Mouse (Mus musculus) macrophage (primary cell): ENCODE measurements around the gene Sh3pxd2a. TPM values are rescaled to one million over a fixed set of nuclear protein-coding genes. Genes with fewer than 3 reads are reported as not detected.

ENCODE experiments used
- H3K27ac ChIP-seq: fragments of 350-480 bp; formaldehyde crosslinking; 2 replicates; pipeline ENCODE4 v1.9.0; 2021
- H3K36me3 ChIP-seq: fragments of 350-480 bp; formaldehyde crosslinking; 2 replicates; pipeline ENCODE4 v1.9.0; 2021; ENCODE audit errors: inconsistent target
- H3K4me3 ChIP-seq: fragments of 350-480 bp; formaldehyde crosslinking; 2 replicates; pipeline ENCODE4 v1.9.0; 2021; ENCODE audit errors: inconsistent target
- H3K79me2 ChIP-seq: fragments of 350-480 bp; formaldehyde crosslinking; 2 replicates; pipeline ENCODE4 v1.9.0; 2021; ENCODE audit errors: inconsistent target
- WGBS: methylation state at CpG from one replicate; pipeline ENCODE4 v1.1.7; 2026; ENCODE audit warnings: inconsistent platforms; ENCODE audit not compliant: missing documents; 5-methylcytosine and 5-hydroxymethylcytosine counted together
- polyA plus RNA-seq: library from polyadenylated mRNA; stranded (reverse); fragments of 250-400 nt; gene quantifications from 3 replicates; pipeline ENCODE4 v1.2.4, GENCODE M21; 2018; ENCODE audit warnings: inconsistent platforms

The Sh3pxd2a gene
- polyA plus RNA-seq, 1 experiment from 2014 or later: 8.0 TPM

GRCm38 (mm10) chr19:47357297-47357696 lies 106.9 kb downstream of the Sh3pxd2a start:
- Histone ChIP-seq H3K27ac (no peak overlapping the region), H3K36me3 (no peaks in the 10 kb centered on the region), H3K4me3 (no peak overlapping the region), H3K79me2 (no peaks in the 10 kb centered on the region)
- 91% methylated on average over 3 of the region's 3 CpGs for WGBS

DNA sequence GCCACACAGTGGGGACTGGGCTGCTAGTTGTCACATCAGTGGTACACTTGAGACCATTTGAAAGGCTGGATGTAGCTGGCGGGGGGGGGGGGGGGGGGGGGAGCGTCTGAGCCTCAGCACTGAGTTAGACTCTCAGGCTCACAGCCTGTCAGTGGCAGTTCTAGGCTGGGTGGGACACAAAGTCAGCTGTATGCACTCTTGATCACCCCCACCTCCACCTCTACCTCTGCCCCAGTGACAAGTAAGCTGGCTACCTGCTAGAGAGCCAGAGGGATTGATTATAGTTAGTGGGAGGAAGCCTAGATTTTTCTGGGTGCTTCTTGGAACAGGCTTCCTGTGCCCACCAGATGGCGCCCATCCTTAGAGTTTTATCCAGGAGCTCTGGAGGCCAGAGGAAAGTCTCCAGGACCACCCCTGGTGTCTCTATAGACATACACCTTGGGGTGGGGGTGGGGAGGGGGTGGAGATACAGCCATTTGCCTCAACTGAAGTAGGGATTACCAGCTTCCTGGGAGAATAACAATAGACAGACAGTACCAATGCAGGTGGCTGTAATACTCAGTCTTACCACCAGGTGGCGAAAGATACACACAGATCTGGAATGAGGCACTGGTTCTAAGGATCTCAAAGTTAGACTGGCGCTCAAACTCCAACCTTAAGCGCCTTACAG lies 107.9 kb downstream of the Sh3pxd2a start:
- H3K79me2 ChIP-seq: no peaks in the 10 kb centered on the region
- H3K4me3 ChIP-seq: no peak overlapping the region
- no peaks in the 10 kb centered on the region for H3K36me3 ChIP-seq
- 44% methylated on average over 5 of the region's 6 CpGs for WGBS
- H3K27ac ChIP-seq: no peak overlapping the region

DNA sequence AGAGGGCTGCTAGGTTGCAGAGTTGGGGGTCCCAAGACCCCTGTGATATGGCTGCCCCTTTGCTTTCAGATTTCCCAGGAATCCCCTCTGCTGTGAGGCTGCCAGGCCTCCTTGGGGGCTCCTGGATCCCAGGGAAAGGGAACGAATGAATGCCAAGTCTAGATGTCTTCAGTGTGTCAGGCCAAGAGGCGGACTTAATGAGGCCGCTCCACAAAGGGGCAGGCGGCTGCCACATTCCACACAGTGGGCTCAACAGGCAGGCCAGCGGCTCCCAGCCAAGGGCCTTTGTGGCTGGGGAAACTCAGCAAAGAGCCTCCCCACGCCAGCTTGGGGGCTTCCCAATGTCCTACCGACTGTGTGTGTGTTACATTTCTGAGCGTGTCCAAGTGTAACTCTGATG lies 109.7 kb downstream of the Sh3pxd2a start:
- Histone ChIP-seq H3K4me3 (no peak overlapping the region), H3K36me3 (no peaks in the 10 kb centered on the region), H3K79me2 (no peaks in the 10 kb centered on the region), H3K27ac (no peak overlapping the region)
- WGBS: 96% methylated on average over 8 of the region's 8 CpGs

DNA sequence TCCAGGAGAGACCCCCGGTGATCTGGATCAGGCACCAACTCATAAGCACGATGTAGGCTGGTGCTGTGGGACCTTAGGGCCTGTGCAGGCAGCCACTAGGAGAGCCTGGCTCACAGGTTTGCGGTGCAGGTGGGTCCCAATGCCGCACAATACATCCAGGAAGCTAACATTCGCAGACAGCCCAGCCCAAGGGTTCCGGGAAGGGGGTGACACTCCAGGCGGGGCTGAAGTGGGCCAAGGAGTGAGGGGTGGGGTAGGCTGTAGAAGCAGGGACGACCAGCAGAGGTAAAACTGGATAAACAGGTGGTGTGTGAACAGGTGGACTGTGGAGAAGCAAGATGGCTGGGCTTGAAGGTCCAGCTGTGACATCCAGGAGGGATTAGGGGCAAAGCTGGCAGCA lies 115.2 kb downstream of the Sh3pxd2a start:
- Histone ChIP-seq H3K79me2 (no peaks in the 10 kb centered on the region), H3K4me3 (no peak overlapping the region), H3K36me3 (no peaks in the 10 kb centered on the region), H3K27ac (no peak overlapping the region)
- WGBS: 88% methylated on average over 6 of the region's 8 CpGs

GRCm38 (mm10) chr19:47348395-47349016 lies 115.7 kb downstream of the Sh3pxd2a start:
- 92% methylated on average over 14 of the region's 14 CpGs for WGBS

DNA sequence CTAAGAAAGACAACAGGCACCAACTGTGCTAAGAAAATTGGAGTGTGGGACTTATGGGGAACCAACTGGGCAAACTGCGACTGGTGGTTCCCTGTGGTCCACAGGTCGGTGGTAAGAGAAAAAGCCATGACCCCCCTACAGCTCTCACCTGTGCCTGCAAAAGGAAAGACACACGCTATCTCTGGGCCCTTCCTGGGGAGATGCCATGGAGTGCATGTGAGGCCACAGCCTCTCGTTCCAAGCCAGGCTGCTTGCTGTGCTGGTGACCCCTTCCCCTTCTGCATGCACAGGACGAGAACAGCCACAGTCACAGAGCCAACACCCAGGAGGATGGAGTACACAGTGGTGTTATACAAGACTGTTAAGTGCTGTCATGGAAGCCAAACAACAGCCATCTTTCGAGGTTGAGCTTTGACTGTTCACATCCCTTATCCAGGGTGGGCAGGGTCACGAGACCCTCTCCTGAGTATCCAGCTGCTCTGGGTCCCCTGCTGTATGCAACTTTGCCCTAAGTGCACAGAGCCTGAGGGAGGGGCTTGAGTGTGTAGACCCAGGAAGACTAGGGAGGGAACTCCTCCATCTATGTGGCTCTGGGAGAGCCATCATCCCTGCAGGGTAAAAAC lies 117.1 kb downstream of the Sh3pxd2a start:
- Histone ChIP-seq H3K4me3 (no peak overlapping the region), H3K27ac (no peak overlapping the region), H3K79me2 (no peaks in the 10 kb centered on the region), H3K36me3 (no peaks in the 10 kb centered on the region)
- WGBS: 88% methylated on average over 7 of the region's 7 CpGs

More at GRCm38 (mm10) chr19:47348395-47349016, 115.7 kb downstream of the Sh3pxd2a start:
- no peak overlapping the region for H3K4me3 ChIP-seq
- H3K27ac ChIP-seq: no peak overlapping the region
- H3K79me2 ChIP-seq: no peaks in the 10 kb centered on the region
- no peaks in the 10 kb centered on the region for H3K36me3 ChIP-seq

DNA sequence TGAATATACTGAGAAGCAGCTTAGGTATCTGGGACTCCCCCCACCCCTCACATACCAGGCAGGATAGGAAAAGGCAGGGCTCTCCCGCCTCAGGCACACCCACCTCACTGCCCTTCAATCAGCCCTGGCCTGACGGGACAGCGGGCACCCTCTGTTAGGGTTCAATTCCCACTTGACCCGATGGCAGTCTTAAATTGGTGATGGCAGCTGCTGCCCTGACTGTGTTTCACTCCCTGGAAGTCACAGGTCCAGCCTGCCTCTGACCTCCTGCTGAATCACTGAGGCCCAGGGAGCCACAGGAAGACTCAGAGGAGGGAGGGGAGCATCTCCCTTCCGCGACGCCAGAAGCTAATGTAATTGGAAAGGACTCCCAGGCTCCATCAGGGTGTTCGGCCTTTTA lies 117.6 kb downstream of the Sh3pxd2a start:
- Histone ChIP-seq H3K79me2 (no peaks in the 10 kb centered on the region), H3K36me3 (no peaks in the 10 kb centered on the region), H3K4me3 (no peak overlapping the region), H3K27ac (no peak overlapping the region)
- 88% methylated on average over 8 of the region's 8 CpGs for WGBS

GRCm38 (mm10) chr19:47345851-47346568 lies 118.2 kb downstream of the Sh3pxd2a start:
- Histone ChIP-seq H3K79me2 (no peaks in the 10 kb centered on the region), H3K36me3 (no peaks in the 10 kb centered on the region), H3K27ac (no peak overlapping the region), H3K4me3 (no peak overlapping the region)
- 79% methylated on average over 6 of the region's 6 CpGs for WGBS

GRCm38 (mm10) chr19:47343422-47343821 lies 120.8 kb downstream of the Sh3pxd2a start:
- 6% methylated on average over 29 of the region's 39 CpGs for WGBS
- no peak overlapping the region for H3K4me3 ChIP-seq
- no peaks in the 10 kb centered on the region for H3K36me3 ChIP-seq
- no peaks in the 10 kb centered on the region for H3K79me2 ChIP-seq
- H3K27ac ChIP-seq: no peak overlapping the region

- WGBS: 11% methylated on average over 17 of the region's 17 CpGs
These were observed 125.0 kb downstream of the Sh3pxd2a start for GRCm38 (mm10) chr19:47339165-47339564.

DNA sequence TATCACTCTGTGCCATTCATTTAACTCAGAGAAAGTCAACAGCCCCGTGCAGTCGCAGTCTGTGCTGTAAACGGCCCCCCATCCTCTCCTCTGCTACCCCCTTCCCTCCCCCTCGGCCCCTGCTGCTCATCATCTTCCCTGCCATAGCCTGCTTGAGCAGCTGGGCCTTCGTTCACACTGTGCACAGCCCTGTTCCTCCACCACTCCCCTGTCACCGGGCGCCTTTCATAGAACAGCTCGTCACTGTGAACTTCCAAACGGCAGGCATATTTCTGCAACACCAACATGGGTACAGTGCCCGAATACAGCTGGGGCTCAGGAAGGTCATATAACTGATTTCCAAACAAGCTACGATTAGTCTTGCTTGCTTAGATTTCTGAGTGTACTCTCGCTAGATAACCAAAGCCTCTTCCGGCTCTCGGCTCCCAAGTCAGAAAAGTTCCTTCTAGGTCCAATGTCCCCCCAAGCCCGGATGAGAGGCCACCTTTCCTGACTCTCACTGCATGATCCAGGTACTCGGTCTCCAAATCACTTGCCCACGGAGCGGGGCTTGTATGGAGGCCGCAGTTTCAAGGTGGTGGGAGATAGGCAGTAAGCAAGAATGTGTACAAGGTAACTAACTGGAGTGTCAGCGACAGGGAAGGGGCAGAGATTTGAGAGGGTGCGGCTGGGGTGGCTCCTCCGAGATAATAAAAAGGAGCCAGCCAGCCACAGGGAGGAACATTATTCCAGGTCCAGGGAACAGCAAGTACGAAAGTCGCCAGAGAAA lies 125.6 kb downstream of the Sh3pxd2a start:
- Histone ChIP-seq H3K27ac (no peak overlapping the region), H3K4me3 (no peak overlapping the region), H3K79me2 (no peaks in the 10 kb centered on the region), H3K36me3 (no peaks in the 10 kb centered on the region)
- 62% methylated on average over 23 of the region's 24 CpGs for WGBS

More at GRCm38 (mm10) chr19:47339165-47339564, 125.0 kb downstream of the Sh3pxd2a start:
- Histone ChIP-seq H3K36me3 (no peaks in the 10 kb centered on the region), H3K27ac (no peak overlapping the region), H3K79me2 (no peaks in the 10 kb centered on the region), H3K4me3 (no peak overlapping the region)

DNA sequence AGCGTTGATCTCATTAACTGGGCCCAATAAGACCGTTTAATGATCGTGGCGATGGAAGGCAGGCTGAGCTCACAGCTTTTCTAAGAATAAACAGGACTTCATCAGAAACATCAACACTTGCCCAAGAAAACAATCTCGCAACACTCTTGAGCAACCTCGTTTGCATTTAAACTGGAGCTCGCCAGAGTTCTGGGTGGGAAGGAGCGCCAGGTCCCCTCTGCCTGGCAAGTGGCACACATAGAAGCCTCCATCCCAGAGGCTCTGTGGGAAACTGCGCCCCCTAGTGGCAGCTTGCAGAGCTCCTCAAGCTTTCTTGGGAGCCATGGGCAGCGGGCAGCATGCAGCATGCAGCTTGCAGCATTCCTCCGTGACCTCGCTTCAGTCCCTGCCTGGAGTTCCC lies 126.5 kb downstream of the Sh3pxd2a start:
- H3K36me3 ChIP-seq: no peaks in the 10 kb centered on the region
- 46% methylated on average over 12 of the region's 12 CpGs for WGBS
- no peak overlapping the region for H3K27ac ChIP-seq
- no peaks in the 10 kb centered on the region for H3K79me2 ChIP-seq
- H3K4me3 ChIP-seq: no peak overlapping the region

DNA sequence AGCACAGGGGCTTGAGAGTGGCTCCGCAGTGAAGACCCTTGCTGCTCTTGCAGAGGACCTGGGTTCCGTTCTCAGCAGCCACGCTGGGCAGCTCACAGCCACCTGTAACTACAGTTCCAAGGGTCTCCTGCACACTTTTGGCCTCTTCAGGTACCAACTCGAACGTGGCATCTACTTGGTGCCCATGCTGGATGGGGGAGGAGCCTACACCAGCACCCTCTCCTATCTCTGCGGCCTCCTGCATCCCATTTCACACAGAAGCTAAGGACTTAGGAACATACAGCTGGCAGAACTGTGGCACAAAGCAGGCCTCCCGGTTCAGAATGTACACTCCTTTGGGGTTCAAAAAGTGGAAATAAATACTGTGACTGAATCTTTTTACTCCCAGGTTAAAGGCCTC lies 127.0 kb downstream of the Sh3pxd2a start:
- Histone ChIP-seq H3K36me3 (no peaks in the 10 kb centered on the region), H3K79me2 (no peaks in the 10 kb centered on the region), H3K4me3 (no peak overlapping the region), H3K27ac (no peak overlapping the region)
- 85% methylated on average over 7 of the region's 7 CpGs for WGBS

GRCm38 (mm10) chr19:47335262-47335661 lies 128.9 kb downstream of the Sh3pxd2a start:
- no peaks in the 10 kb centered on the region for H3K36me3 ChIP-seq
- WGBS: 95% methylated on average over 6 of the region's 6 CpGs
- no peak overlapping the region for H3K27ac ChIP-seq
- no peak overlapping the region for H3K4me3 ChIP-seq
- H3K79me2 ChIP-seq: no peaks in the 10 kb centered on the region
